Mouse (Mus musculus) adrenal gland, adult 8-10 months (tissue): ENCODE measurements around the gene A730015C16Rik. TPM values are rescaled to one million over a fixed set of nuclear protein-coding genes. Genes with fewer than 3 reads are reported as not detected.
A peak's percentile ranks its signal among the peaks of the same experiment; 100 is the strongest.

Source experiments
- DNase-seq: peaks from one replicate; pipeline ENCODE4 v3.0.0; 2022
- total RNA-seq, 4 experiments: library from RNA; stranded (reverse); gene quantifications; 2 replicates each; pipeline ENCODE4 v1.2.4; 2022

Gene A730015C16Rik
- total RNA-seq, 4 experiments from 2014 or later = not detected

GRCm38 (mm10) chr4:108826643-108827042 lies 21.8 kb downstream of the A730015C16Rik start:
- no peak for DNase-seq

GRCm38 (mm10) chr4:108826096-108826495 lies 22.3 kb downstream of the A730015C16Rik start:
- DNase-seq = no peak

GRCm38 (mm10) chr4:108825677-108826076 lies 22.7 kb downstream of the A730015C16Rik start:
- no peak for DNase-seq

- DNase-seq = no peak
These were observed 36.9 kb downstream of the A730015C16Rik start for GRCm38 (mm10) chr4:108811550-108811949.

GRCm38 (mm10) chr4:108811142-108811541 lies 37.3 kb downstream of the A730015C16Rik start:
- no peak for DNase-seq

GRCm38 (mm10) chr4:108803535-108803934 lies 44.9 kb downstream of the A730015C16Rik start:
- no peak for DNase-seq

GRCm38 (mm10) chr4:108798083-108798830 lies 50.2 kb downstream of the A730015C16Rik start:
- peak; percentile 47 for DNase-seq

Other genes starting within 250 kb of the A730015C16Rik start
- gene Cc2d1b, start 228.7 kb downstream of the A730015C16Rik start, total RNA-seq = 10 to 100 TPM; 54.8 to 66.1 (median 59.4) TPM
- gene 3110021N24Rik, start 129.0 kb downstream of the A730015C16Rik start, total RNA-seq = 1 to 10 TPM in 2 of 4 experiments, under 1 TPM in 2; 0.70 to 1.9 (median 0.90) TPM
- 10 to 100 TPM; 29.0 to 35.6 (median 34.1) TPM for gene Zfyve9, start 67.8 kb downstream of the A730015C16Rik start, total RNA-seq
- gene Btf3l4, start 15.0 kb downstream of the A730015C16Rik start, total RNA-seq = 100 to 1,000 TPM; 127 to 133 (median 131) TPM
- 10 to 100 TPM; 62.5 to 76.1 (median 70.7) TPM for gene Txndc12, start 14.0 kb downstream of the A730015C16Rik start, total RNA-seq
- gene Kti12, start 834 bp downstream of the A730015C16Rik start, total RNA-seq = 10 to 100 TPM; 30.5 to 36.2 (median 31.8) TPM
- 10 to 100 TPM; 46.9 to 74.2 (median 55.2) TPM for gene Rab3b, start 30.4 kb upstream of the A730015C16Rik start, total RNA-seq
- 100 to 1,000 TPM; 109 to 148 (median 123) TPM for gene Nrd1, start 152.0 kb upstream of the A730015C16Rik start, total RNA-seq